Mouse (Mus musculus): ENCODE data around the gene Pus7. TPM values are rescaled to one million over a fixed set of nuclear protein-coding genes. Genes with fewer than 3 reads are reported as not detected.

Pus7 gene
- total and polyA plus RNA-seq, 3 experiments: 95.8 to 142 TPM; not detected in 1

DNA sequence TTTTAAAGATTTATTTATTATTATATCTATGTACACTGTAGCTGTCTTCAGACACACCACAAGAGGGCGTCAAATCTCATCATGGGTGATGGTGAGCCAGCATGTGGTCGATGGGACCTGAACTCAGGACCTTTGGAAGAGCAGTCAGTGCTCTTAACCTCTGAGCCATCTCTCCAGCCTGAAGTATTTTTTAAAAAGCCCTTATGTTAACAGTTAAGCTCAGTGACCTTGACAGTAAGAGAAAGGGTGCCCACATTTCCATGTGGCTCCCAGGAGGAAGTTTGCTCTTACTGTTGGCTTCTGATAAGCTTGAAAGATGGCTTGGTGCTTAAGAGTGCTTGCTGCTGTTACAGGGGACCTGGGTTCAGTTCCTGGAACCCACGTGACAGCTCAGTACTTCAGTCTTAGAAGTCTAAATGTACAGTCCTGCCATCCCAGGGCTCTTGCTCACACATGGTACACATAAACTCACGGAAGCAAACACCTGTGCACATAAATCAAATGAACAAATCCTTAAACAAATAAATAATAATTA, 5.6 kb upstream of the Pus7 start (continued):
- TF ChIP-seq ZMIZ1 (IDR thresholded peaks at IDR 0.05; ENCODE audit: low read depth, low read length) (no peak), POLR2A (IDR thresholded peaks at IDR 0.05; ENCODE audit: control insufficient read depth in 1 of 2, insufficient read depth in 1 of 2, low read depth in 1 of 2, low read length in 2 of 2, poor library complexity in 1 of 2) (peak in 1 of 2 experiments; percentile 45; a peak in 1 of 4 replicates), JUND (IDR thresholded peaks at IDR 0.05; ENCODE audit: low read depth, low read length) (no peak), TCF12 (IDR thresholded peaks at IDR 0.05; ENCODE audit: low read depth, low read length) (peak; percentile 87), ZNF384 (IDR thresholded peaks at IDR 0.05; ENCODE audit: low read depth, low read length) (no peak), MAFK (IDR thresholded peaks at IDR 0.05; ENCODE audit: borderline replicate concordance, low read depth, low read length) (no peak), E2F4 (IDR thresholded peaks at IDR 0.05; ENCODE audit: borderline replicate concordance, low read depth, low read length) (no peak), MAZ (IDR thresholded peaks at IDR 0.05; ENCODE audit: low read depth, low read length) (no peak), CHD2 (IDR thresholded peaks at IDR 0.05; ENCODE audit: low read length) (no peak), UBTF (IDR thresholded peaks at IDR 0.05; ENCODE audit: borderline replicate concordance, insufficient read depth, low read depth, low read length) (0 out of 2 replicates have a peak, but pooled peaks have one; percentile 38), NELFE (IDR thresholded peaks at IDR 0.05; ENCODE audit: low read depth, low read length) (no peak), MYB (IDR thresholded peaks at IDR 0.05; ENCODE audit: low read depth, low read length) (no peak), RCOR1 (IDR thresholded peaks at IDR 0.05; ENCODE audit: low read depth, low read length) (no peak; the same call in 1 of the 2 replicates), MYC (IDR thresholded peaks at IDR 0.05; ENCODE audit: low read depth, low read length) (peak; percentile 98), ZKSCAN1 (IDR thresholded peaks at IDR 0.05; ENCODE audit: low read depth, low read length) (no peak), USF2 (IDR thresholded peaks at IDR 0.05; ENCODE audit: borderline replicate concordance in 1 of 2, insufficient read depth in 1 of 2, low read depth in 1 of 2, low read length in 2 of 2) (peak; percentile 43 to 77; a peak in 3 of 4 replicates), TBP (IDR thresholded peaks at IDR 0.05; ENCODE audit: low read depth, low read length) (peak; percentile 94), EP300 (IDR thresholded peaks at IDR 0.05; ENCODE audit: low read depth in 1 of 2, low read length in 2 of 2) (peak; percentile 69 to 83; a peak in 3 of 4 replicates), TAL1 (IDR thresholded peaks at IDR 0.05; ENCODE audit: low read length) (peak; percentile 94), SIN3A (IDR thresholded peaks at IDR 0.05; ENCODE audit: low read length) (peak; percentile 90), MEF2A (IDR thresholded peaks at IDR 0.05; ENCODE audit: extremely low read depth, insufficient replicate concordance, low read depth, low read length, poor library complexity, severe bottlenecking) (no peak)

DNA sequence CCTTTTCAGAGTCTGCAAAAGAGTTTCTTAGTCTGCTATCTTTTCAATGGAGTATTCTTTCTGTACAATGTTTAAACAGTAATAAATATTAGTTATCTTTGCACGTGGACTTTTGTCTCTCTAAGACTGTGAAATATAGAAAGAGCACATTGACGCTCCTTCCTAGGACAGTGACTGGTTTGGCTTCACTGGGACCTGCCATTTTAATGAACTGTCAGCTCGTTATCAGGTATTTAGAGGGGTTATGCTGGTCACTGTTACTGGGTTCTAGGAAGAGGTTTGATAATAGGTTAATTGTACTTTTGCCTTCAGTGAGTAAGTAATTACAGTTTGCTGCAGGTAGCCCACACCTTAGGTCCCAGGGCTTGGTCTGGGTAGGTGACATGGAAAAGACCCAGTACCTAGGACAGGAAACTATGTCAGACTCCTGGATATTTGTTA, 4.9 kb upstream of the Pus7 start:
- Histone ChIP-seq H3K79me2 (ENCODE audit: control insufficient read depth, insufficient read depth, low read length, poor library complexity) (peaks cover 18% of the 10 kb centered on the region), H3K4me3 (ENCODE audit: control insufficient read depth in 1 of 2, insufficient read depth in 1 of 2, low read depth in 2 of 2, low read length in 2 of 2) (peak overlapping the region; percentile 65 to 84), H3K4me1 (ENCODE audit: control insufficient read depth in 1 of 2, insufficient read depth in 2 of 2, low read length in 2 of 2) (peaks cover 11 to 24% of the 10 kb centered on the region in 2 experiments), H3K27me3 (ENCODE audit: control insufficient read depth in 1 of 2, insufficient read depth in 2 of 2, low read length in 2 of 2) (no peaks in the 10 kb centered on the region), H3K9me3 (replicated peaks; ENCODE audit: insufficient read depth, low read length) (no peaks in the 10 kb centered on the region), H3K27ac (ENCODE audit: control insufficient read depth, low read depth, low read length) (peak overlapping the region; percentile 82), H3K9ac (ENCODE audit: control insufficient read depth, low read depth, low read length, poor library complexity, severe bottlenecking) (peak overlapping the region; percentile 89), H3K36me3 (ENCODE audit: control insufficient read depth in 1 of 2, insufficient read depth in 2 of 2, low read length in 2 of 2) (peaks cover 10 to 38% of the 10 kb centered on the region in 2 experiments)
- peak; percentile 69 for DNase-seq (ENCODE audit: low read depth, low spot score)
- 0 out of 2 replicates have a peak, but pooled peaks have one; percentile 15 for TF ChIP-seq MAZ (IDR thresholded peaks at IDR 0.05; ENCODE audit: low read depth, low read length)
- TF ChIP-seq NELFE (IDR thresholded peaks at IDR 0.05; ENCODE audit: low read depth, low read length): no peak
- 0 out of 2 replicates have a peak, but pooled peaks have one; percentile 6 for TF ChIP-seq E2F4 (IDR thresholded peaks at IDR 0.05; ENCODE audit: borderline replicate concordance, low read depth, low read length)
- peak; percentile 56; the same call in 1 of the 2 replicates for TF ChIP-seq MAX (IDR thresholded peaks at IDR 0.05; ENCODE audit: low read length)
- TF ChIP-seq ZMIZ1 (IDR thresholded peaks at IDR 0.05; ENCODE audit: low read depth, low read length): no peak
- TF ChIP-seq CHD1 (IDR thresholded peaks at IDR 0.05; ENCODE audit: low read depth, low read length): 0 out of 2 replicates have a peak, but pooled peaks have one; percentile 81
- TF ChIP-seq EP300 (IDR thresholded peaks at IDR 0.05; ENCODE audit: low read depth in 1 of 2, low read length in 2 of 2): 0 out of 4 replicates have a peak, but pooled peaks of 1 of the 2 experiments have one; percentile 20
- TF ChIP-seq CHD2 (IDR thresholded peaks at IDR 0.05; ENCODE audit: low read length): no peak
- 0 out of 2 replicates have a peak, but pooled peaks have one; percentile 15 for TF ChIP-seq HCFC1 (IDR thresholded peaks at IDR 0.05; ENCODE audit: low read depth, low read length)
- no peak for TF ChIP-seq ZC3H11A (IDR thresholded peaks at IDR 0.05; ENCODE audit: low read depth, low read length)
- TF ChIP-seq TBP (IDR thresholded peaks at IDR 0.05; ENCODE audit: low read depth, low read length): peak; percentile 59; the same call in 1 of the 2 replicates
- TF ChIP-seq ETS1 (IDR thresholded peaks at IDR 0.05; ENCODE audit: low read depth, low read length): no peak
- TF ChIP-seq MXI1 (IDR thresholded peaks at IDR 0.05; ENCODE audit: low read depth, low read length): peak; percentile 68; the same call in 1 of the 2 replicates
- TF ChIP-seq GATA1 (IDR thresholded peaks at IDR 0.05; ENCODE audit: low read depth, low read length): peak; percentile 18; the same call in 1 of the 2 replicates
- peak; percentile 68; the same call in 1 of the 2 replicates for TF ChIP-seq MYC (IDR thresholded peaks at IDR 0.05; ENCODE audit: low read depth, low read length)

Measured in MEL (cell line).